Mouse (Mus musculus): ENCODE measurements around the gene Sipa1l1. TPM values are rescaled to one million over a fixed set of nuclear protein-coding genes. Genes with fewer than 3 reads are reported as not detected.

Gene Sipa1l1
- polyA plus RNA-seq, 1 experiment from 2014 or later = 37.3 TPM

GRCm38 (mm10) chr12:82428466-82428865 is 259.3 kb downstream of the Sipa1l1 start:
- WGBS = 76% methylated on average over 9 of the region's 9 CpGs
- no peaks in the 10 kb centered on the region for H3K27me3 ChIP-seq (ENCODE audit: insufficient read depth, low read length)
- H3K36me3 ChIP-seq (ENCODE audit: insufficient read depth, low read length) = peaks cover 23% of the 10 kb centered on the region
- H3K9me3 ChIP-seq (ENCODE audit: low read length) = no peaks in the 10 kb centered on the region
- no peak overlapping the region for H3K27ac ChIP-seq (ENCODE audit: low read length)
- ATAC-seq (ENCODE audit: low FRiP score, low TSS enrichment) = no peak
- H3K4me3 ChIP-seq (ENCODE audit: low read length) = no peak overlapping the region
- H3K4me1 ChIP-seq (ENCODE audit: insufficient read depth, low read length) = peaks cover 2% of the 10 kb centered on the region; the same call in 1 of the 2 replicates
- H3K9ac ChIP-seq (replicated peaks; ENCODE audit: low read length) = no peak overlapping the region
- no peak overlapping the region for H3K4me2 ChIP-seq (replicated peaks; ENCODE audit: low read depth, low read length)

DNA sequence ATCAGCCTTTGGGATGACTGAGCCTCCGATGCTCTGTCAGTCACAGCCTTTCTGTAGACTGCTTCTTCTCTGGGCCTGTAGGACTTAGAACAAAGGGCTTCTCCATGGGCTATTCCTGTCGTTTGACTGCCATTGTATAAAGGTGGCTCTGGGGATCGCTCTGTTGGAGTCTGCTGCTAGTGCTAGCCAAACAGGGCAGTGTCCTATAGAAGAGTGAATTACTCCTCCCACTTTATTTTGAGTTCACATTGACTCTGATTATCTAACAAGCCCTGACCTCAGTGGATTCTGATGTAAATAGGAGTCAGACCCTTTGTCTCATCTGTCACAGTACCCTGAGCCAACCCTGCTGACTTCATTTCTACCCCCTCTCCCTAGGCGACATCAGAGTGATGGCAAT is 264.2 kb downstream of the Sipa1l1 start:
- Histone ChIP-seq H3K9ac (replicated peaks; ENCODE audit: low read length) (no peak overlapping the region), H3K36me3 (ENCODE audit: insufficient read depth, low read length) (peaks cover 19% of the 10 kb centered on the region), H3K27me3 (ENCODE audit: insufficient read depth, low read length) (no peaks in the 10 kb centered on the region), H3K27ac (ENCODE audit: low read length) (no peak overlapping the region), H3K4me3 (ENCODE audit: low read length) (no peak overlapping the region), H3K4me2 (replicated peaks; ENCODE audit: low read depth, low read length) (no peak overlapping the region), H3K9me3 (ENCODE audit: low read length) (no peaks in the 10 kb centered on the region), H3K4me1 (ENCODE audit: insufficient read depth, low read length) (peaks cover 2% of the 10 kb centered on the region; the same call in 1 of the 2 replicates)
- 78% methylated on average over 4 of the region's 4 CpGs for WGBS
- ATAC-seq (ENCODE audit: low FRiP score, low TSS enrichment) = no peak

DNA sequence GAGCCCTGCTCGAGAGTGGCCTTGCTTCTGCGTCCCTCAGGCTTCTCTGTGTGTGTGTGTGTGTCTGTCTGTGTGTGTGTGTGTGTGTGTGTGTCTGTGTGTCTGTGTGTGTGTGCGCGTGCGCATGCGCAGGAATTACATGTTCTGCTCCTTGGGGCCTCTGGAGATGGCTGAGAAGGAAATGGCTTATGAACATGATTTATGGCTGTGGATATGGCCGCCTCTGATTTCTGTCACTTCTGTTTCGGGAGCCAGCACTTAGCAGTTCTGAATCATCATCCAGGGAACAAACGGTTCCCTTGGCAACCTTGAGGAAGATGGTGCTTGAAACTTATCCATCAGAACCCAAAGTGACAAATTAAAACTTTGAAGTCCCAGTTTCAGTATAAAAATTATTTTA is 265.5 kb downstream of the Sipa1l1 start:
- H3K9ac ChIP-seq (replicated peaks; ENCODE audit: low read length) = no peak overlapping the region
- H3K4me2 ChIP-seq (replicated peaks; ENCODE audit: low read depth, low read length) = no peak overlapping the region
- no peaks in the 10 kb centered on the region for H3K9me3 ChIP-seq (ENCODE audit: low read length)
- peaks cover 22% of the 10 kb centered on the region for H3K36me3 ChIP-seq (ENCODE audit: insufficient read depth, low read length)
- WGBS = 72% methylated on average over 9 of the region's 9 CpGs
- H3K4me1 ChIP-seq (ENCODE audit: insufficient read depth, low read length) = peaks cover 2% of the 10 kb centered on the region; the same call in 1 of the 2 replicates
- ATAC-seq (ENCODE audit: low FRiP score, low TSS enrichment) = peak; percentile 73; the same call in 1 of the 2 replicates
- H3K4me3 ChIP-seq (ENCODE audit: low read length) = no peak overlapping the region
- H3K27me3 ChIP-seq (ENCODE audit: insufficient read depth, low read length) = no peaks in the 10 kb centered on the region
- H3K27ac ChIP-seq (ENCODE audit: low read length) = peak overlapping the region; percentile 36; the same call in 1 of the 2 replicates

GRCm38 (mm10) chr12:82441479-82441878 is 272.4 kb downstream of the Sipa1l1 start:
- H3K36me3 ChIP-seq (ENCODE audit: insufficient read depth, low read length) = peaks cover 35% of the 10 kb centered on the region
- H3K27me3 ChIP-seq (ENCODE audit: insufficient read depth, low read length) = no peaks in the 10 kb centered on the region
- no peak overlapping the region for H3K9ac ChIP-seq (replicated peaks; ENCODE audit: low read length)
- H3K4me1 ChIP-seq (ENCODE audit: insufficient read depth, low read length) = no peaks in the 10 kb centered on the region
- H3K4me2 ChIP-seq (replicated peaks; ENCODE audit: low read depth, low read length) = no peak overlapping the region
- no peaks in the 10 kb centered on the region for H3K9me3 ChIP-seq (ENCODE audit: low read length)
- peak; percentile 76 for ATAC-seq (ENCODE audit: low FRiP score, low TSS enrichment)
- H3K27ac ChIP-seq (ENCODE audit: low read length) = peak overlapping the region; percentile 77
- WGBS = 74% methylated on average over 3 of the region's 3 CpGs
- no peak overlapping the region for H3K4me3 ChIP-seq (ENCODE audit: low read length)

GRCm38 (mm10) chr12:82446609-82447024 is 277.5 kb downstream of the Sipa1l1 start:
- Histone ChIP-seq H3K9me3 (ENCODE audit: low read length) (no peaks in the 10 kb centered on the region), H3K9ac (replicated peaks; ENCODE audit: low read length) (no peak overlapping the region), H3K4me1 (ENCODE audit: insufficient read depth, low read length) (peaks cover 2% of the 10 kb centered on the region; the same call in 1 of the 2 replicates), H3K27ac (ENCODE audit: low read length) (no peak overlapping the region), H3K4me3 (ENCODE audit: low read length) (no peak overlapping the region), H3K36me3 (ENCODE audit: insufficient read depth, low read length) (peaks cover 29% of the 10 kb centered on the region), H3K27me3 (ENCODE audit: insufficient read depth, low read length) (no peaks in the 10 kb centered on the region), H3K4me2 (replicated peaks; ENCODE audit: low read depth, low read length) (no peak overlapping the region)
- WGBS = 91% methylated on average over 8 of the region's 8 CpGs
- no peak for ATAC-seq (ENCODE audit: low FRiP score, low TSS enrichment)

- Histone ChIP-seq H3K4me2 (replicated peaks; ENCODE audit: low read depth, low read length) (no peak overlapping the region), H3K27ac (ENCODE audit: low read length) (no peak overlapping the region), H3K36me3 (ENCODE audit: insufficient read depth, low read length) (peaks cover 31% of the 10 kb centered on the region), H3K9ac (replicated peaks; ENCODE audit: low read length) (no peak overlapping the region), H3K27me3 (ENCODE audit: insufficient read depth, low read length) (no peaks in the 10 kb centered on the region), H3K9me3 (ENCODE audit: low read length) (no peaks in the 10 kb centered on the region), H3K4me1 (ENCODE audit: insufficient read depth, low read length) (peaks cover 2% of the 10 kb centered on the region; the same call in 1 of the 2 replicates), H3K4me3 (ENCODE audit: low read length) (no peak overlapping the region)
- 79% methylated on average over 9 of the region's 9 CpGs for WGBS
- ATAC-seq (ENCODE audit: low FRiP score, low TSS enrichment) = no peak
Observed at GRCm38 (mm10) chr12:82448129-82448815, 279.2 kb downstream of the Sipa1l1 start.

GRCm38 (mm10) chr12:82452428-82452827 is 283.3 kb downstream of the Sipa1l1 start:
- H3K9ac ChIP-seq (replicated peaks; ENCODE audit: low read length) = no peak overlapping the region
- H3K27ac ChIP-seq (ENCODE audit: low read length) = no peak overlapping the region
- H3K4me2 ChIP-seq (replicated peaks; ENCODE audit: low read depth, low read length) = no peak overlapping the region
- no peaks in the 10 kb centered on the region for H3K27me3 ChIP-seq (ENCODE audit: insufficient read depth, low read length)
- WGBS = 88% methylated on average over 2 of the region's 2 CpGs
- peaks cover 21% of the 10 kb centered on the region for H3K36me3 ChIP-seq (ENCODE audit: insufficient read depth, low read length)
- ATAC-seq (ENCODE audit: low FRiP score, low TSS enrichment) = no peak
- H3K4me1 ChIP-seq (ENCODE audit: insufficient read depth, low read length) = peaks cover 5% of the 10 kb centered on the region; the same call in 1 of the 2 replicates
- no peak overlapping the region for H3K4me3 ChIP-seq (ENCODE audit: low read length)
- no peaks in the 10 kb centered on the region for H3K9me3 ChIP-seq (ENCODE audit: low read length)

- Histone ChIP-seq H3K4me3 (ENCODE audit: low read length) (no peak overlapping the region), H3K9ac (replicated peaks; ENCODE audit: low read length) (no peak overlapping the region), H3K27me3 (ENCODE audit: insufficient read depth, low read length) (no peaks in the 10 kb centered on the region), H3K27ac (ENCODE audit: low read length) (no peak overlapping the region), H3K9me3 (ENCODE audit: low read length) (no peaks in the 10 kb centered on the region), H3K4me2 (replicated peaks; ENCODE audit: low read depth, low read length) (no peak overlapping the region), H3K36me3 (ENCODE audit: insufficient read depth, low read length) (peaks cover 3% of the 10 kb centered on the region), H3K4me1 (ENCODE audit: insufficient read depth, low read length) (peaks cover 5% of the 10 kb centered on the region; the same call in 1 of the 2 replicates)
- 76% methylated on average over 6 of the region's 6 CpGs for WGBS
- no peak for ATAC-seq (ENCODE audit: low FRiP score, low TSS enrichment)
Observed at GRCm38 (mm10) chr12:82454415-82454814, 285.3 kb downstream of the Sipa1l1 start.

DNA sequence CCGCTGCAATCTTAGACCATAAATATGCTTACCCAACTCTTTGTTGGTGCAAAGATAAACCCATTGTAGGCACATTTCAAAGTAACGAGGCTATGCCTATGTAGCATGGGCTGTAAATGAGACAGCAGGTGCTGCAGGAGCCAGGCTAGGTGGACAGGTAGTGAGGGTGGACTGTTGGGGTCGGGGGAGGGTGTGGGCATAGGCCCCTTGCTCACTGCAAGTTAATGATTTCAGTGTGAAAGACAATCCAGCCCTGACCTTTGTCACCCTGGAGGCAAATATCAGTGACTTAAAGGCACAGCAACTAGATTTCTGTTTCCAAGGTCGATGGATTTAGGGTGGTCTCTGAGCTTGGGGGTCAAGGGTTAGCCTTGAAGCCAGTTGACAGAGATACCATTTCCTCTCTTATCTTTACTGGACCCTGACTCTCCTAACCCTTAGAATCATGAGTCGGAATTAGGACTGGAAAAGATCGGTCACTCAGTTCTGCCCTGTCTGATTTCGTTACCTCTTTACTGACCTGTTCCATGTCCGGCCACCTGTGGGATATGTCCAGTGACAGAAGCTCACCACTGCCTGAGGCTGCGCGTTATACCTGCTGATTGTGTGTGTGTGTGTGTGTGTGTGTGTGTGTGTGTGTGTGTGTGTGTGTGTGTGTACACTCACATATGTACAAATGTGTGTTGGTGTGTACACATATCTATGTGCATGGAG is 286.7 kb downstream of the Sipa1l1 start:
- H3K4me1 ChIP-seq (ENCODE audit: insufficient read depth, low read length) = 0 out of 2 replicates have a peak, but pooled peaks cover 3% of the 10 kb centered on the region
- 64% methylated on average over 10 of the region's 10 CpGs for WGBS
- H3K36me3 ChIP-seq (ENCODE audit: insufficient read depth, low read length) = peaks cover 3% of the 10 kb centered on the region; the same call in 1 of the 2 replicates
- no peak overlapping the region for H3K9ac ChIP-seq (replicated peaks; ENCODE audit: low read length)
- H3K27me3 ChIP-seq (ENCODE audit: insufficient read depth, low read length) = no peaks in the 10 kb centered on the region
- peak; percentile 46; the same call in 1 of the 2 replicates for ATAC-seq (ENCODE audit: low FRiP score, low TSS enrichment)
- no peak overlapping the region for H3K4me2 ChIP-seq (replicated peaks; ENCODE audit: low read depth, low read length)
- no peak overlapping the region for H3K27ac ChIP-seq (ENCODE audit: low read length)
- no peak overlapping the region for H3K4me3 ChIP-seq (ENCODE audit: low read length)
- H3K9me3 ChIP-seq (ENCODE audit: low read length) = no peaks in the 10 kb centered on the region

DNA sequence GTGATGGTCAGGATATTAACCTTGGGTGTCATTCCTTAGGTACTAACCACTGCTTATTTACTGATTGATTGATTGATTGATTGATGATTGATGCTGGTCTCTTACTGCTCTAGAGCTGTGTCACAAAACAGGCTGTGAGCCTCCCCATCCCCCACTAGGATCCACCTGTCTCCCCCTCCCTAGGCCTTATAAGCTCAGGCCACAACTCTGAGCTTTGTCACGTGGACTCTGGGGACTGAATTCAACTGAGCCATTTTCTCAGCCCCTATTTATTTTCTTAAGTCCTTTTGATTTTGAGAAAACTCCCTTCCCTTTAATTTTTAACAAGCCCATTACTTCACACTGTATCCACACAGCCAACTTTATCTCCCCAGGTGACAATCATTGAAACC is 287.3 kb downstream of the Sipa1l1 start:
- Histone ChIP-seq H3K9ac (replicated peaks; ENCODE audit: low read length) (no peak overlapping the region), H3K4me2 (replicated peaks; ENCODE audit: low read depth, low read length) (no peak overlapping the region), H3K27me3 (ENCODE audit: insufficient read depth, low read length) (no peaks in the 10 kb centered on the region), H3K4me1 (ENCODE audit: insufficient read depth, low read length) (0 out of 2 replicates have a peak, but pooled peaks cover 3% of the 10 kb centered on the region), H3K27ac (ENCODE audit: low read length) (no peak overlapping the region), H3K9me3 (ENCODE audit: low read length) (no peaks in the 10 kb centered on the region), H3K4me3 (ENCODE audit: low read length) (no peak overlapping the region), H3K36me3 (ENCODE audit: insufficient read depth, low read length) (peaks cover 3% of the 10 kb centered on the region; the same call in 1 of the 2 replicates)
- 74% methylated on average over 1 of the region's 1 CpGs for WGBS
- ATAC-seq (ENCODE audit: low FRiP score, low TSS enrichment) = no peak
